Mouse (Mus musculus) cerebellum, adult 8-10 months (tissue): ENCODE results near the gene Tbxas1.
A peak's percentile ranks its signal among the peaks of the same experiment; 100 is the strongest.

ENCODE experiments used
- DNase-seq: peaks from one replicate; pipeline ENCODE4 v3.0.0; 2022

Gene Tbxas1

GRCm38 (mm10) chr6:39007223-39007622 lies 132.0 kb downstream of the Tbxas1 start:
- no peak for DNase-seq

GRCm38 (mm10) chr6:39008116-39008515 lies 132.9 kb downstream of the Tbxas1 start:
- DNase-seq: no peak

GRCm38 (mm10) chr6:39013034-39013832 lies 138.0 kb downstream of the Tbxas1 start:
- DNase-seq: no peak

- DNase-seq: no peak
Observed at GRCm38 (mm10) chr6:39017942-39018341, 142.7 kb downstream of the Tbxas1 start.

GRCm38 (mm10) chr6:39018805-39019204 lies 143.6 kb downstream of the Tbxas1 start:
- DNase-seq: no peak

GRCm38 (mm10) chr6:39019219-39019618 lies 144.0 kb downstream of the Tbxas1 start:
- DNase-seq: no peak

GRCm38 (mm10) chr6:39021909-39022308 lies 146.7 kb downstream of the Tbxas1 start:
- DNase-seq: no peak

- DNase-seq: no peak
Observed at GRCm38 (mm10) chr6:39022461-39023181, 147.4 kb downstream of the Tbxas1 start.

GRCm38 (mm10) chr6:39024631-39025030 lies 149.4 kb downstream of the Tbxas1 start:
- DNase-seq: no peak

GRCm38 (mm10) chr6:39025038-39025437 lies 149.8 kb downstream of the Tbxas1 start:
- DNase-seq: no peak

- no peak for DNase-seq
Observed at GRCm38 (mm10) chr6:39030714-39031113, 155.5 kb downstream of the Tbxas1 start.

GRCm38 (mm10) chr6:39033676-39034075 lies 158.5 kb downstream of the Tbxas1 start:
- DNase-seq: no peak

GRCm38 (mm10) chr6:39035039-39035438 lies 159.8 kb downstream of the Tbxas1 start:
- DNase-seq: no peak

GRCm38 (mm10) chr6:39036204-39036603 lies 161.0 kb downstream of the Tbxas1 start:
- no peak for DNase-seq

- DNase-seq: no peak
Observed at GRCm38 (mm10) chr6:39040451-39040850, 165.2 kb downstream of the Tbxas1 start.

- DNase-seq: peak; percentile 36
Observed at GRCm38 (mm10) chr6:39049141-39049540, 173.9 kb downstream of the Tbxas1 start.

GRCm38 (mm10) chr6:39050836-39051235 lies 175.6 kb downstream of the Tbxas1 start:
- DNase-seq: no peak

- DNase-seq: no peak
Observed at GRCm38 (mm10) chr6:39051799-39052556, 176.8 kb downstream of the Tbxas1 start.

- DNase-seq: peak; percentile 72
Observed at GRCm38 (mm10) chr6:39052636-39053035, 177.4 kb downstream of the Tbxas1 start.

GRCm38 (mm10) chr6:39054206-39054864 lies 179.1 kb downstream of the Tbxas1 start:
- no peak for DNase-seq

GRCm38 (mm10) chr6:39054878-39055508 lies 179.8 kb downstream of the Tbxas1 start:
- no peak for DNase-seq

GRCm38 (mm10) chr6:39055831-39056261 lies 180.6 kb downstream of the Tbxas1 start:
- DNase-seq: no peak
